Mouse (Mus musculus): Measurements from ENCODE around the gene Pde1a. TPM values are rescaled to one million over a fixed set of nuclear protein-coding genes. Genes with fewer than 3 reads are reported as not detected.

Gene Pde1a
- total RNA-seq, 2 experiments from 2014 or later: not detected

DNA sequence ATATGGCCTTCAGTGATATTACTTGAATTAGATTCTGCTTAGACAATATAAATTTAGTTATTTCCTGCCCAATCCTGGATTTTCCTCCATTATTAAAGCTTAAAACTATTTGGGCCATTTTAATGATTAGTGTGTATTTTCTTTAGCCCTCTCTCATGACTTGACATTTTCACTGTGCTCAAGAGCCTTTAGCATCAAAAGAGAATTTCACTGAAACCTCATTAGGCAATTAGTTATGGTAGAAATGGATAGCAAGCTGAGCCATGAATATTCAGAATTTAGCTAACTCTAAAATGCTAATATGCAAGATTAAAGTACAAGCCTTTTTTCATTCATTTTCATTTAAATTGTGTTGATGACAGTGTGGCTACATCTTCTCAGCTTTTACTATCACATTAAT, 73.2 kb downstream of the Pde1a start:
- ATAC-seq (replicated peaks; ENCODE audit: low FRiP score, low TSS enrichment, poor library complexity, severe bottlenecking): no peak

DNA sequence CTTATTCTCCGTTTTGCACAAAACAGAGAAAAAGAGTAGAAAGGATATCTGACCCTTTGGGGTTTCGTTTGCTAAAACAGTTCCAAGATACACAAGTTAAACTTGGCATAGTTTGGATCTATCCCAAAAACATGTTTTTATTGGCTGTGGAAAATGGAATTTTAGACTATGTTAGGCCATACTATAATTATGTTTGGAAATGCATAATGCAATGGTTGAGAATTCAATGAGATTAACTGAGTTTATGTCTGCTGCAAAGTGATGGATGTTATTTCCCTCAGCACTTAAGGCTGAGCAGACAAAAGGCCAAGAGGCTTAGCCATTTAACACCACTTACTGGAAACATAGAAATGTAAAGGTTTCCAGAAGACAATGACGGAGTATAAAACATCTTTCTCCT, 75.2 kb downstream of the Pde1a start:
- no peak for ATAC-seq (replicated peaks; ENCODE audit: low FRiP score, low TSS enrichment, poor library complexity, severe bottlenecking)

DNA sequence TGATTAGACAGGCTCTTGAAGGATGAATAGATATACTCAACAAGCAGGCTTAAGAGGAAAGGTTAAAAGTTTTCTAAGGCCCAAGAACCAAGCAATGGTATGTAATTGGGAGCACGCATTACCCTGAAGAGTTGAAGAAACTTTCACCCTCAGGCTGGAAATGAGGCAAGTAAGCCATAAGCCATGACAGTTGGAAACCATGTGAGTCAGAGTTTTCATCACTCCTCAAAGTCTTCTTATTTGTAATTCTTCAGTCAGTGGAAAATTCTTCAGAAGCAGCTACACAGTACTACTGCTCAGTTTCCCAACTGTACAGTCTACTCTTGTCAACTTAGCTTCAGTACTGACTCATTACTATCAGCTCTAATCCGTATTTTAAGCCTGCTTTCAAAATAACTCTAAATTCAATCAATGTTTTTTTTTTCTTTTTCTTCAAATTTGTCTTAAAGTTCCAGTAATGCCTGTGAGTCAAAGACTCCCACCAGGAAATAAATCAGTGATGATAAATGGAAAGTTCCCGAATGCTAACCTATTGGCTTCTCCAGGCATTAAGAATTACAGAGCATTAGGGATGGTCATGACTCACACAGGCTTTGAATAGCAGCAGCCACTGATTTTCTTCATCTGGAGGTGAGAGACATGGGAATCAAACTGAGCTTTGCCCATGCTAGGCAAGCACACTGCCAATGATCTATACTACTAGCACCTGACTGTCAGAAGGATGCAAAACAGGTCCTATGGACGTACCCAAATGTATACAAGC, 82.3 kb downstream of the Pde1a start:
- ATAC-seq (replicated peaks; ENCODE audit: low FRiP score, low TSS enrichment, poor library complexity, severe bottlenecking): no peak

DNA sequence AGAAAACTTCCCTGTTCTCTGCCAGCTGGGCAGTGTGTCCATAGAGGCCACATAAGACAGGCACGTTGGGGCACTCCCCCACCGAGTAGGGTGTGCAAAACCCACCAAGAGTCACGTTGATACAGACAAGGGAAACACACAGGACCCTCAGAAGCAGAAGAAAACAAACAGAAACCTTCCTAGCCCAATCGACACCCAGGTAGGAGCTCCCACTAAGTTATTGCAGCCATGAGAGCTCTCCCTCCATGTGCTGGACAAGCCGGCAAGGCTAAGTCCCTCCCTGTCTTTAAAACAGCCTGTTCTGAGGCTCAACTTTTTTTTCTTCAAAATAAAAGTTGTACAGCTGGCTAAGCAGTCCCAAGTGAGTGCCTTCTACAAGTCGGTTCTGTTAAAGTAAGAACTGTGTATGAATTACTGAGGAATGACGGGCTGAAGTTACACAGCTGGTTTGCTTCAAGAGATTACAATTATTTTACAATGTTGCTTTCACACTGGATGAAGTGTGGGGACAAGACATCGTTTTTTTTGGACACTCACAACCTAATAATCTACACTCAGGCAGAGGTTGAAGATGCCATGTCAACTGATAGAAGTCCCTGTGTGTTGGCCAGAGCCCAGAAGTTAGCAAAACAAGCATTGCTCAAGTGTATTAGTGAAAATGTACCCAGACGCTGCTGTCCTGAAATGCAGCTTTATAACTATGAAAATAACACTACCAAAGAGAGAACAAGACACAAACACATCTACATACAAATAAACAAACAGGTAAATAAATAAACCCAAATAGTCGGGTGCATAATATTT, 90.4 kb downstream of the Pde1a start:
- ATAC-seq (replicated peaks; ENCODE audit: low FRiP score, low TSS enrichment, poor library complexity, severe bottlenecking): no peak

DNA sequence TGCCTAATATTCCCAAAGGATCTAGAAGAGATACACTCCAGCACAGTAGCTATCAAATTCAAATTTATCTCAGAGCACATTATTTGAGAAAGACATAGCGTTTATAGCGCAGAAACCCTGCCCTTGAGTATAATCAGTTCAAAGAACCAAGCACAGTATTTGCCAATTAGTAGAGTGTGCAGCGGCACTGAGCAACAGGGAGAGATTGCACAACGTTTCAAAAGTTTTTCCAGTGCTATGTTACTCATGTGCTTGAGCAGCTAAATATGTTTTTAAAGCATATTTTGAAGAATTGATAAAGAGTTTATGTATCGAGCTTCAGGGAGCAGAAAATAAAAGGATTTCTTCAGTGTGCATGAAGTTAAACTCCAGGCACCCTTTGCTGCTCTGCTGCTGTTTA, 91.3 kb downstream of the Pde1a start:
- ATAC-seq (replicated peaks; ENCODE audit: low FRiP score, low TSS enrichment, poor library complexity, severe bottlenecking): no peak

DNA sequence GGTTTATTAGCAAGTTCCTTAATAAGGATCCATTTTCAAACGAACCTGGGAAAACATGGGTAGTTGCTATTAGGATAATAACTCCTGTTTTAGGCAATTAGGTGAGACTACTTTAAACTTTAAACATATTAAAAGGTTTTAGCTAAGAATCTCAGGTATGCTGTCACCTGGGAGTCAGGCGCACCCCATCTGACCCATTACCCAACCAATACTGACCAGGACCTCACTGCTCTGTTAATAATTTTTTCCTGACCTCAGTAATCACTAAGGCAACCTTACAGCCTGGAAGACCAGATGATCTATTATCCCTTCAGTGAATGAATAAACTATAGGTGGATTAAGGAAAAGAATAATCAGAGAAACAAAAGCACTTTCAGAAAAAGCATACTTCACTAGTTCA, 100.2 kb downstream of the Pde1a start:
- no peak for ATAC-seq (replicated peaks; ENCODE audit: low FRiP score, low TSS enrichment, poor library complexity, severe bottlenecking)

DNA sequence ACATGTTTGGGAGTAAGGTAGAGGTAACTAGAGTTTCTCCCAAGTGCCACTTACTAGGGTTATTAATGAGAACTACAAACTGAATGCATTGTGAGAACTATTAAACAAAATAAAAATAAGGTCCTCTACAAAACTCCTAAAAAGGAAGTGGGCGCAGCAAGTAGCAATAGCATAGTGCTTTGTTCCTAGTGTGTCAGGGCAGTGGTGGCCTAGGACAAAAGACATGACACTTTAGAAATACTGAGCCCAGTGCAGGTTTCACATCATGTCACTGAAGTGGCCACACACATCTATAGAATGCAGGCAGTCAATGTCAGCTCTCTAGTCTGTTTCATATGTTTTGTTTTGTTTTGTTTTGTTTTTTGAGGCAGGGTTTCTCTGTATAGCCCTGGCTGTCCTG, 103.2 kb downstream of the Pde1a start:
- ATAC-seq (replicated peaks; ENCODE audit: low FRiP score, low TSS enrichment, poor library complexity, severe bottlenecking): no peak

DNA sequence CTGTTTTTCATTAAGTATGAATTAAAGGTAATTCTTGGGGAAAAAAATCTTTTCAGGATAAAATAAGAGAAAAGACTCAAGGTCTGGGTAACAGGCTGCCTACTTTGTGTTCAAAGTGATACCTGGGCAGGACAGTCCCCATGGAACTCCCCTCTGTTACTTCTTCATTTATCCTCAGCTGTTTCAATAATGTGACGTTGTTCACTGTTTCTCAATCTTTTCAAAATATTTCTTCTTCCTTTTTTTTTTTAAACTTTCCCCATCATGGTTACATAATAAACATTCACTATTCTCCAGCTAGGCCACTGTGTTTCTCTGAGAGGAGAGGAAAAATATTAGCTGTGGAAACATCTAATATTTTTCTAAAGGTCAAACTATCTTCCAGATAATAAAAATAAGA, 103.7 kb downstream of the Pde1a start:
- no peak for ATAC-seq (replicated peaks; ENCODE audit: low FRiP score, low TSS enrichment, poor library complexity, severe bottlenecking)

DNA sequence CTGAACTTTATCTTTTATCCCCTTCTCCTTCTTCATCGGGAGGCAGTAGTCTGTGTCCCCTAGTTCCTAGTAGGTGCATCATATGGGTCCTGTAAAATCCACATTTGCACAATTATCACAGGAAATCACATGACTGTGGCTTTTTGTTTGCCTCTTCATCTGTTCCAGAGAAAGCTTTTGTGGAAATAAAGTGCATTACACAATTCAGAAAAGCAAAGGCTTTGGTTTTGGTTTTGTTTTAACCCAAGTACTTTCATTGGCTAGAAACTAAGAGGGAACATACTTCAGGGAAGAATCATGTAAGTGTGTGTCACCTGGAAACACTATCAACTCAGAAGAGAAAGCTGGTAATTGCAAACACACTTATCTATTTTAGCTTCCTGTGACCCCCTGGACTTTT, 104.2 kb downstream of the Pde1a start:
- no peak for ATAC-seq (replicated peaks; ENCODE audit: low FRiP score, low TSS enrichment, poor library complexity, severe bottlenecking)

DNA sequence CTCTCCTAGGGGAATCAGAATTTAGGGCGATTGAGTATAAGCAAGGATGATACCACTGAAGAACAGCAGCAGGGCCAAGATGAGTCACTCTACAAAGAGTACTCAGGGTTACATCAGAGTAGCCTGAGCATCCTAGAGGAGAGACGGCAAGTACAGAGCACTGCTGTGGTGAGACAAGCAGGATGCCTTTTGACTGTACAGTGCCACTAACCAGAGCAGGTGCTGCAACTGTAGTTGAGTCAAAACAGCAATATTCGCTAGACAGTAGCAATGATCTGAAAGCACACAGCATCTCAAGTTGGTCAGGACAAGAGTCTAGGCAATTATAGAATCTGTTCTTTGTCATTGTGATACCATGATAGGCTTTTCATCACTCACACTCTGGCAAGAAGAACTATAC, 115.1 kb downstream of the Pde1a start:
- ATAC-seq (replicated peaks; ENCODE audit: low FRiP score, low TSS enrichment, poor library complexity, severe bottlenecking): no peak

DNA sequence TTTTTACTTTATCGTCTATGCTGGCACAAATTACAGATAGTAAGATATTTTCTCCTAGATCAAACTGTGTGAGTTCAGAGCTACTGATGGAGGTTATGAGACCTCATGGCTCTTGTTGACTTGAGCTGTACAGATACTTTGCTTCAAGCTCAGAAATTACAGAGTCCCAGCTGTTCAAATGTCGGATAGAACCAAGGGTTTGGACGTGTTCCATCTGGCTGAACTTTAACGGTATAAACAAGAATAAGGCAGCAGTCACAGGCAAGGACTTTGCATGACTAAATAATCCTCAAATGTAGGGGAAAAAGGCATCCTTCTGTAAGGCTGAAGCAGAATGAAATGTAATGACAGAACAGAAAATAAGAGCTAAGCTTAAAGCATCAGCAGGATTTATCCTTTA, 116.2 kb downstream of the Pde1a start:
- no peak for ATAC-seq (replicated peaks; ENCODE audit: low FRiP score, low TSS enrichment, poor library complexity, severe bottlenecking)

DNA sequence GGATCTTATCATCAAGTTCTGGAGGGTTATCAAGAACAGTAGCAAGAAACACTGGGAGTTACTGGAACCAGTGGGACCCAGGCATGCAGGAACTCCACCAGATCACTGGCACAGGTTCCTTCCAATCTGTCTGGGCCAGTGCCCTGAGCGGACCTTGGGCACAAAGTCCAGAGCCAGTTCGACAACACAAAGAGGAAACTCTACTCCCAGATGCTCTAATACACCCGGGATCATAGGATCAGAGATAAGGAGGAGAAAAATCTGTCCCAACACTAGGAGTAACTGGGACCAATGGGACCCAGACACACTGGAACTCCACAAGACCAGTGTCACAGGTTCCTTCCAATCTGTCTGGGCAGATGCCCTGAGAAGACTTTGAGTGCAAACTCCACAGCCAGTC, 130.1 kb downstream of the Pde1a start:
- no peak for ATAC-seq (replicated peaks; ENCODE audit: low FRiP score, low TSS enrichment, poor library complexity, severe bottlenecking)

DNA sequence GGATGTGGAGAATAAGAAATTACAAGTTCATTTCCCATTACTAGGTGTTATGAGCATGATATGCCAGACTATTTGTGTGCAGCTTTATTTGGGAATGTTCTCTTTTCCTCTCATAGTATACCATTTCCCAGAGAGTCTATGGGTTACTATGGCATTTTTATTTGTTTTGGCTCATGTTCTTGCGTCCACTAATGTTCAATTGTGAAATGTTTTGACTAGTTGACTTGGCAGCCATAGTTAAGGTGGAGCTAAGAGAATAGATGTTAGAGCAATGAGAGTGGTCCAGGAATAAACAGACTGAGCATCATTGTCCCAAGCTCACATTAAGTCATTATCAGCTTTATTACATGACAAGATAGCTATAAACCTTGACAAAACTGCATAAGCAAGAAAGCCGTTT, 130.8 kb downstream of the Pde1a start:
- ATAC-seq (replicated peaks; ENCODE audit: low FRiP score, low TSS enrichment, poor library complexity, severe bottlenecking): no peak

DNA sequence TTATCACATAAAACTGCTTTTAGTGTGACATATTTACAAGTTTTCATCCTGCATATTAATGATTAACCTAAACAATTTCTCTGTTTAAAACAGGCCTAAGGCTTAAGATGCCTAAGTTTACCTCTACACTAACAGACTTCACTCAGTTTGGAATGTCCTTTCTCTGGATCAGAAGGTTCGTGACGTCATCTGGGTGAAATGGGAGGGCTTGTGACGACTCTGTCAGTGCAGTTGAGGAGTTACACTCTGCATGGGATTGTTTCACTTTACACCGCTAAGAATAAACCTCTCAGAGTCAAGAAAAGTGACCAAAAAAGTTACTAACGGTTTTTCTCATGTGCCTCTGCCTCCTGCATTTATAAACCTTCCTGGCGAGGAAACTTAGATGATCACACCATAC, 137.6 kb downstream of the Pde1a start:
- ATAC-seq (replicated peaks; ENCODE audit: low FRiP score, low TSS enrichment, poor library complexity, severe bottlenecking): no peak

DNA sequence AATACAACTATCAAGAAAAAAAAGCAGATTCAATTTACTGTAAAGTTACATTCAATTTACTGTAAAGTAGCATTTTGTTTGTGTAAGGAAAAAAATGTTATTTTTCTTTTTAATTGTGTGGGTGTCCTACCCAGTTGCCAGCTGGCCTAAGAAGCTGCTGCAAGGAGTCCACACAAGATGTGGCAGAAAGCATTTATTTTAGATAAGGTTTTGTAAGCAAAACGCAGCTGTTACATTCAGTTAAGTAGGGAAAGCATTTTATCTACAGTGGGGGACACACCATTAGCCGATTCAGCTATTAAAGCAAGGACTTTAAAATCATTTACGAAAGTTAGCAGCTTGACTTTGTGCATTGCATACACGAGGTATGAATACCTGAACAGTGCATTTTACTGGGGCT, 145.5 kb downstream of the Pde1a start:
- no peak for ATAC-seq (replicated peaks; ENCODE audit: low FRiP score, low TSS enrichment, poor library complexity, severe bottlenecking)

DNA sequence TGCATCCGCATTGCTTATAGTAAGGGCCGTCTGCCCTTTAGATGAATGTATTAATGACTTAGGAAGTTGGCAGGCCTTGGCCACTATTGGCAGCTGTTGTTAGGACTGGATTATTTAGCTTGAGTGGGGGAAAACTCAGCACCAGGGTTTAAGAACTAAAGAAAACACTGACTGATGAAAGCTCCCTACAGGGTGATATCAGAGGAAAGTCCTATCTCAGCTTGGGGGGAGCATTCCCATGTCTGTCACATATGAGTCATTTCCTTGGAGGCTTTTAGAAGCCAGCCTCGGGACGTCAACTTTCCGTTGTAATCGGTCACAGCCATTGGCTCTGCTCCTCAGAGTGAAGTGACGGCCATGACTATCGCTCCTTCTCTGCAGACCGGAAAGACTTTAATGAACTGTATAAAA, 146.0 kb downstream of the Pde1a start:
- ATAC-seq (replicated peaks; ENCODE audit: low FRiP score, low TSS enrichment, poor library complexity, severe bottlenecking): no peak

DNA sequence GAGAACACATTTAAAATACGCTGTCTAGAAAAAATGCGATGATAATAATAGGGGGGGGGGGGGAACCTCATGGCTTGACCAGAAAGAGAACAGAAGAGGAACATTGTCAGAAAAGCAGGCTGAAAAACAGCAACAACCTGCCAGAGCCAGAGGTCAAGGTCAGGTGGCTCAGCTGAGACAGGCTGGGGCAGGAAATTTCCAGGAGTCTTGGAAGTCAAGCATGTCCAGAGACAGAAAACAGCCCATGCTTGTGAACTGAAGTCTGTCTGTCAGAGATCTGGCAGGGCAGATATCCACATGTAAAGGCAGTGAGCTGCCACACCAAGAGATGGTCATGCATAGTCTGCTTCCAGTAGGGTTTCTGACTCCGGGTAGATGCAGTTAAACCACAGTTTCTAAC, 147.5 kb downstream of the Pde1a start:
- no peak for ATAC-seq (replicated peaks; ENCODE audit: low FRiP score, low TSS enrichment, poor library complexity, severe bottlenecking)

DNA sequence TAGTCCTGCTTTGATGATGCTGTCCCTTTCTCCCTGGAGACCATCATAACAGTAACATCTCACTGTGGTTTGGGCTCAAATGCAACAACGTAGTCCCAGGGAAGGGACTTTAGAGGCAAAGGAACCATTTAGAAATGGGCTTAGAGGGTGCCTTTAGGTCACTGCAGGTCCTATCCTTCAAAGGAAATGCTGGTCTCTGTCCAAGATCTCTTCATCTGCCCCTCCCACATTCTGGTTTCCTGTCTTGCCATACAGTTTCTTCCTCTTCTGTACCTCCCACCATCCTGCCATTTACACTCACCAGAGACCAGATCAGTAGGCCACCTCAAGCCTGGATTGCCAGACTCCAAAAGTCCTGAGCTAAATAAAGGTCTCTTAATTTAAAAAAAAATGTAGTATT, 150.3 kb downstream of the Pde1a start:
- ATAC-seq (replicated peaks; ENCODE audit: low FRiP score, low TSS enrichment, poor library complexity, severe bottlenecking): no peak

DNA sequence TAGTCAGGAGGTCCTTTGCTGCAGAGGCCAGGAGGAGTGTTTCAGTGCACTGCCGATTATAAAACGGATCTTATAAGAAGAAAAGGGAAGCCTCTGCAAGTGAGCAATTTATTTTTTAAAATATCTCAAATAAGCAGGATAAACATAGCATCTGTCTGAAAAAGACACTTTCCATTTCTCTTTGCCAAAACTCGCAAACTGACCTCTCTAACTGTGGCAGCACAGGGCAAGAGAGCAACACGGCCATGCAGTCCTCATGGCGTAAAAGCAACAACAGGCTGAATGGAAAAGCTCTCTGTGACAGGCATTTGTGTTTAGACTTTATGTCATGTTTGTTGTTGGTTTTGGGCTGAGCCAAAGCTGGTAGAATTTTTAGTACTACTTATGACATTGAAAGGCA, 152.0 kb downstream of the Pde1a start:
- ATAC-seq (replicated peaks; ENCODE audit: low FRiP score, low TSS enrichment, poor library complexity, severe bottlenecking): no peak

DNA sequence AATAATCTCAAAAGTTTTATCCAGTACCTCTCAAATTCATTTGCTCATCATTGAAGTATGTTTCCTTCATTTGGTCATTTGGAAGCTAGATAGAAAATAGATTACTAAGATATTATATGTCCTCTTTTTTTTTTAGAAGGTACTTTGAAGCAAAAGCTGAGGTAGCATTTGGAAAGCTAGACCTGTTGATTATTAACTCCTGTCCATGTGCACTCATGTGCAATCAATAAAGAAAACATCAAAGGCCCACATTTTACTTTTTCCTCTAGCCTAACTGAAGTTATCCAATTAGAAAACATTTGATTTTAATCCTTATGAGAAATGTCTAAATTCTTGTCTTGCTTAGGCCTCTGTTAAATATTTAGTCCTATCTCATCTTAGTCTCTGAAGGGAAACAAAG, 153.3 kb downstream of the Pde1a start:
- no peak for ATAC-seq (replicated peaks; ENCODE audit: low FRiP score, low TSS enrichment, poor library complexity, severe bottlenecking)

DNA sequence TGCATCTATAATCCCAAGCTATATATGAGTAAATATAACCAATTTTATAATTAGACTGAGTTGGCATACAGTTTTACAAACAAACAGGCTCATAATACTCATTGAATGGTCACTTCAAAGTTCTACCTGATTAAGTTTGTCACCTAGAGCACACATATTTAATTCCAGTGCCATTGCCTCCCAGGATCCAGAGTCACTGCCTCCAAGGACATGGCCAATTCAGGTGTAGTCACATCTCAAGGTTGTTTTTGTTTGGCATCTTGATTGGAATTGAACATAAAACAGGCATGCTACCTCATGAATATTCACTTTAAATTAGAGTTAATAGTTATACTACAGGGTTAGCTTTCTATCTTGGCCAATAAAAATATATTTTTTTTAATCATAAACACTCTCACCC, 157.0 kb downstream of the Pde1a start:
- no peak for ATAC-seq (replicated peaks; ENCODE audit: low FRiP score, low TSS enrichment, poor library complexity, severe bottlenecking)
